Mouse (Mus musculus) mouse embryonic stem cell (cell line): Measurements from ENCODE around the gene Ezh1.

Source experiments
- in situ Hi-C, 2 experiments: fragments of 300-500 bp; cut with MboI; formaldehyde crosslinking; loops; 1 replicate in 1 of 2; 3 replicates in 1 of 2; pipeline ENCODE4 v1.14.3; 2019 to 2020; ENCODE audit warnings: low sequenced_read_pairs in 2 of 2, low pct_unique_long_range_greater_than_20kb in 1 of 2, mixed read lengths in 1 of 2; ENCODE audit not compliant: unreplicated experiment in 1 of 2

Gene Ezh1

GRCm38 (mm10) chr11:101190181-101190912 is 35.9 kb downstream of the Ezh1 start:
- in situ Hi-C loops, result loop anchor here in 1 of 2 experiments (10.0 kb wide), 1 partner anchor 54 kb away; the partner anchor contains the start of gene Ramp2

GRCm38 (mm10) chr11:101189495-101190180 is 36.6 kb downstream of the Ezh1 start:
- in situ Hi-C loops, result loop anchor here in 1 of 2 experiments (10.0 kb wide), 2 partner anchors 55 kb away; partner anchors contain the start of gene Ramp2

- in situ Hi-C loops, result loop anchor here in 1 of 2 experiments (10.0 kb wide), 1 partner anchor 53 kb away; no protein-coding TSS in a partner anchor
Measured at GRCm38 (mm10) chr11:101188166-101188805, 38.0 kb downstream of the Ezh1 start.

GRCm38 (mm10) chr11:101187541-101187940 is 38.7 kb downstream of the Ezh1 start:
- in situ Hi-C loops, result loop anchor here in 1 of 2 experiments (10.0 kb wide), 1 partner anchor 53 kb away; no protein-coding TSS in a partner anchor

GRCm38 (mm10) chr11:101186526-101187247 is 39.6 kb downstream of the Ezh1 start:
- in situ Hi-C loops, result loop anchor here in 1 of 2 experiments (10.0 kb wide), 1 partner anchor 52 kb away; no protein-coding TSS in a partner anchor

GRCm38 (mm10) chr11:101185441-101185840 is 40.8 kb downstream of the Ezh1 start:
- in situ Hi-C loops, result loop anchor here in 1 of 2 experiments (10.0 kb wide), 1 partner anchor 51 kb away; no protein-coding TSS in a partner anchor

- in situ Hi-C loops, result loop anchor here (5.0 to 10.0 kb wide), 2 partner anchors 50 to 203 kb away; no protein-coding TSS in a partner anchor
Measured at GRCm38 (mm10) chr11:101184984-101185383, 41.3 kb downstream of the Ezh1 start.

- in situ Hi-C loops, result loop anchor here (5.0 to 10.0 kb wide), 2 partner anchors 48 to 201 kb away; no protein-coding TSS in a partner anchor
Measured at GRCm38 (mm10) chr11:101182771-101183517, 43.3 kb downstream of the Ezh1 start.

- in situ Hi-C loops, result loop anchor here (5.0 to 10.0 kb wide), 2 partner anchors 47 to 200 kb away; no protein-coding TSS in a partner anchor
Measured at GRCm38 (mm10) chr11:101181961-101182360, 44.3 kb downstream of the Ezh1 start.

GRCm38 (mm10) chr11:101180846-101181740 is 45.2 kb downstream of the Ezh1 start:
- in situ Hi-C loops, result loop anchor here (5.0 to 10.0 kb wide), 2 partner anchors 46 to 199 kb away; no protein-coding TSS in a partner anchor

GRCm38 (mm10) chr11:101180261-101180660 is 46.0 kb downstream of the Ezh1 start:
- in situ Hi-C loops, result loop anchor here (5.0 to 10.0 kb wide), 2 partner anchors 45 to 198 kb away; no protein-coding TSS in a partner anchor

GRCm38 (mm10) chr11:101179306-101179705 is 47.0 kb downstream of the Ezh1 start:
- in situ Hi-C loops, result loop anchor here in 1 of 2 experiments (5.0 kb wide), 1 partner anchor 42 kb away; no protein-coding TSS in a partner anchor

GRCm38 (mm10) chr11:101178061-101179058 is 47.9 kb downstream of the Ezh1 start:
- in situ Hi-C loops, result loop anchor here in 1 of 2 experiments (5.0 kb wide), 1 partner anchor 41 kb away; no protein-coding TSS in a partner anchor

GRCm38 (mm10) chr11:101176933-101177773 is 49.1 kb downstream of the Ezh1 start:
- in situ Hi-C loops, result loop anchor here in 1 of 2 experiments (5.0 kb wide), 1 partner anchor 40 kb away; no protein-coding TSS in a partner anchor
